Mouse (Mus musculus) gonadal fat pad, adult 2 months (tissue): Measurements from ENCODE around the gene St3gal3. TPM values are rescaled to one million over a fixed set of nuclear protein-coding genes. Genes with fewer than 3 reads are reported as not detected.

Experiments
- DNase-seq: peaks from one replicate; pipeline ENCODE4 v3.0.0-alpha.2; 2012; ENCODE audit warnings: low read depth
- polyA plus RNA-seq: library from polyadenylated mRNA; depleted of rRNA; stranded (reverse); fragments of >200 nt; gene quantifications from 2 replicates; pipeline ENCODE4 v1.2.3, GENCODE M21; 2012

Gene St3gal3
- polyA plus RNA-seq, 1 experiment, result 59.3 TPM

DNA sequence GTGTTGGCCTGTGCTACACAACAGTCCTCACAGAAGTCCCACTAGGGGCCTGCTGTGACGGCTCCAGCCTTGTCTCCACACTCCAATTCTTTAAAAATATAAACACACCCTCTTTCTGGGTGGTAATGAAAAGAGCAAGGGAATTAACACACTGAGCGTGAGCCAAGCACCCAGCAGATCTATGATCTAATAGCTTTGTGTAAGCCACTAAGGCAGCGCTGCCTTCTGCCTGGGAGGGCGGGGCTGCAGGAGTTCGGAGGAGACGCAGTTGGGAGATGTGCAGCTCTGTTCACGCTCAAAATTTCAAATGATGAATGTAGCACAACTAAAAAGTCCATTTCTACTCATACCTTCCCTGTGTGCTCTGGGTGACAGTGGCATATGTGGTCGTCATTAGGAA is 115.1 kb downstream of the St3gal3 start:
- no peak for DNase-seq

DNA sequence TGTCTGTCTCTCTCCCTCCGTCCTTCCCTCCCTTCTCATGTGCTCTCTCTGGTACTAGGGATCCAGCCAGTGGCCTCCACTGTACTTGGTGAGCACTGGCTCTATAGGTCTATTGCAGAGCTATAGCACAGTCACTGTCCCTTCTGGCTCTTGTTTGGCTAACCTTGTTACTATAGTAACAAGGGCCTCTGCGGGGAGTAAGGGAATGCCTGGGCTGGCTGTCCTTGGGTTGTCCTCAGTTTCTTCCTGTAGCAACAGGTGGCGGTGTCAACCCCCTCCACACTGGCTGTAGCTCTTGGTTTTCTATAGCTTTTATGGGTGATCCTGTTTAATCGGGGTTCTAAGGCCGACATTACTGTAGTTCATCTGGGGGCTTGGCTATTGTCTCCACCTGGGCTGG is 115.5 kb downstream of the St3gal3 start:
- no peak for DNase-seq

DNA sequence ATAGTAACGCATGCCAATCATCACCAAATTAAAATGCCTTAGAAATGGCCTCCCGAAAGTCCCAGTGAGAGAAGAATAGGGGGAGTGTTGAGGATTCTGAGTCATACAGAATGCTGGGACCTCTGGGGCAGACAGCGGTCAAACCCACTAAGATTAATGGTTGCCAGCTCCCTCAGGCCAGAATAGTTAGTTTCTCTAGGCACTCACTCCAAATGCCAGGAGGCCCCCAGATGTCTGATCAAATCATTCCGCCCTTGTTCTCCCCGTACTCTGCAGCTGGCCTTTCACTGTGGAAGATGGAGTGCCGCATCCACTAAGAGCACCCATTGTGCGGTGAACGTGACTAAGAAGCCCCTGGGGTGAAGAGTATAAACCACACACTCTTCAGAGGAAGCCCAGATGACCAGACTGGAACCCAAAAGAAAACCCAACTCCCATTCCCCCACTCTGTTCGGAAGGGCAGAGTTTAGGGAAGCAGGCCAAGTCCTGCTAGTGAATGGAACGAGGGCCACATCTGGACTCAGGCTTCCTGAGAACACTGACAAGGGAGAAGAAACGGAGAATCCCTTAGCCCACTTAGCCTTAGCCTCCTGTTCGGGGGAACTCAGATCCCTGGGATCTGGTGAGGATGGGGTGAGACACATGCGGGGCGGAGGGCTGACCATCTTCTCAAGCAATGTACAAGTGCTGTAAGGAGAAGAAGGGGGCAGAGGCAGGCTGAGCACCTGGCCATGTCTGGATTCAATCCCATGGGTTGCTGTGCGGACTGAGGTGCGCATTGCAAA is 117.5 kb downstream of the St3gal3 start:
- DNase-seq, result no peak

DNA sequence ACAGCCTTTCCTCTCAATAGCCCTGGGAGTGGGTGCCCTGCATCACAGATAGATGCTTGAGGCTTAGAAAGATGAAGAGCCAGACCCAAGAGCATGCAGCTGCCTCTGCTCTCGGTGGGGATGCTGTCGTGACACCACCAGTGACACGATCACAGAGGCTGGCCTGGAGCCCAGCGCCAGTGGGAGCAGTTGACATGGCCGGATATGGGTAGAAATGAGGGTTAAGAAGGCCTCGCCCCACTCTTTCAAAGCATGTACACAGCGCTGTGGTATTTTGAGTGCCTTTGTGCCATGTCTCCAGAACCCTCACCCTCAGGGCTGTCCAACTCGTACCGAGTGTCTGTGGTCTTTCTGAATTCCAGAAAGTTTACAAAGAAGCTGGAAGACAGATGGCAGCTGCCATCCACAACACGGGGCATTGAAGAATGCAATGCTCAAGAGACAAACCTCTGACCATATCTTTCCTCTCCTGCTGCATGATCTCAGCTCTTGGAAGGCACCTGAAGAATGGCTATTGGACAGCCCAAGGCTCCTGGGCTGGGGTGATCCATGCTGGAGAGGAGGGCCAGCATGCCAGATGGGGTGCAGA is 118.3 kb downstream of the St3gal3 start:
- DNase-seq, result no peak

DNA sequence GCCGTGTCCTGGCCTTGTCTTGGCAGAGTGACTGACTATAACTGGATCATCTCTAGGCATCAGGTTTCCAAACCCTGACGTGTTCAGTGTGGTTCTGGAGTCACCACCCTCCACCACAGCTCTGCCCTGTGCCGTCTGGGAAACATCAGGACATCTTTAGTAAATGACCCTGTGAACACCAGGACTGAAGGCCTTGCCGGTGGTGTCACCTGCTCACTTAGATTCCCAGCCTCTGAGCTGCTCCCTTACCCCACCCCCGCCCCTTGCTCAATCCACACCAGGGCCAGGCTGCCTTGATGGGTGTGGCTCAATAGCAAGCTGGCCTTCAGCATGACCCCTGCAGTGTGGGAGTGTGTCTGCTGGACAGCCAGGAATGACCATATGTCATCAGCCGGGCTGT is 119.1 kb downstream of the St3gal3 start:
- DNase-seq, result no peak

DNA sequence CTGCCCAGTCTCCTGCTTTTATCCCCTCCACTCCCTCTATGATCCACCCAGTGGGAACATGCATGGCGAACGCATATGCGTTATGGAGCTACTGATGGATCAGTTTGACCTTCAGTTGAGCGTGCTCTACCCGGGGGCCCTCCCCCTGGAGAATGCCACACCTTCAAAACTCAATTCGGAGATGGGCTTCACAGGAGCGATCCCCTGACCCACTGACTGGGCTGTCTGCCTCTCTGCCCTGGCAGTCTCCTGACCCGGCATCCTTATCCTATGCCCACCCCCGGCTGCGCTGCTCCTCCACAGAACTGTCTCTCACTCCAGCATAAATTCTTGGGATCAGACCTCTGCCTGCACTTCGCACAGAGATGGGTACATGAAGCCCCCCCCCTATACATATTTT is 119.6 kb downstream of the St3gal3 start:
- no peak for DNase-seq

DNA sequence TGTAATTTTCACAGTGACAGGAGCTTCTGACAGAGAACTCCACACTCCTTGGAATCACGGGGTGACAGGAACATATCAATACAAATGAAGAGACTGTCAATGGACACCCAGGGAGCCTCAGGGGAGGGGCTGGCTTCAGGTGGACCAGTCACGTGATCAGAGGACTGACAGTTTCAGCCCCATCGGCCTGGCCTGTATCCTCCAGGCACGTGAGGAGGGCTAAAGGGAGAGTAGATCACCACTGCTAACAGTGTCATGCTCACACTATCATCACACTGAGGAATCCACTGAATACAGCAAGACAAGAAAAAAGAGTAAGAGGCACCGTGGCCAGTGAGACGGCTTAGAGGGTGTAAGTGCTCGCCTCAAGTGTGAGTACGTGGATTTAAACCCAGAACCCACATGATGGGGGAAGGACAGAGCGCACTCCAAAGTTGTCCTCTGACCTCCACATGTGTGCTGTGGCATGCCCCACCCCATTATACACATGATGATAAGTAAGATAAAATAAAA is 124.0 kb downstream of the St3gal3 start:
- no peak for DNase-seq

DNA sequence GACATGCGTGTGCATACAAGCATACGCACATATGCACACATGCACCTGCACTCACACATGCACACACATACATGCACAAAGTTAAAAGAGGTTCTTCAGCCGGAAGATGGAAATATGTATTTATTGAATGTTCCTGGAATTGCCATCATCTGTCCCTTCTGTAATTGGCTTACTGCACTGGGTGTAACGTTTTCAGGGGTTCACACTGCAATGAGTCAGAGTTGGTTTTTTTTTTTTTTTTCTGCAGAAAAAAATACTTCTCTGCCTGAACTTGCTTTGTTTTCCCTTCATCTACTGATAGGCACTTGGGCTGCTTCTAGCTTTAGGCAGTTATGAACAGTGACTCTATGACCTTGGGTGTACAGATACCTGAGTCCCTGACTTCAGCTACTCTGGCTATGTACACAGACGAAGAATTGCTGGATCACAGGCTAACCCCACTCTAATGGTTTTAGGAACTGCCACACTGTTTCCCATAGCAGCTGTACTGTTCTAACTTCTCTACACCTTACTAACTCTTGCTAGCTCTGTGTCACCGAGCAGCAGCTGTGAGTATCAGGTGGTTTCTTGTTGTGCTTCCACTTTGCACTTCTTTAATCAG is 126.2 kb downstream of the St3gal3 start:
- DNase-seq, result no peak

DNA sequence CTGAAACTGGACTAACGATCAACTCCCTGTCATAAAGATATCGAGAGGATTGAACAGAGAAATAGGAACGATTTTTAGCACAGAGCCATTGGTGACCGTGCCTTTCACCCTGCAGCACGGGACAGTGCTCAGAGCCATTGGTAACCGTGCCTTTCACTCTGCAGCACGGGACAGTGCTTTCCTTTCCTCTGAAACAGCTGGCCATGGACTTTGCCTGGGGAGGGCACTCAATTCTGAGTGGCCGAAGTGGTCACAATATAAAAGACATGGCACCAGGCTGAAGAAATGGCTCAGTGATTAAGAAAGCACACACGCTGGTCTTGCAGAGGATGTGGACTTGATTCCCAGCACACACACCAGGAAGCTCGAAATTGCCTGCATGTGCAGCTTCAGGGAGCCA is 133.4 kb downstream of the St3gal3 start:
- DNase-seq, result no peak

DNA sequence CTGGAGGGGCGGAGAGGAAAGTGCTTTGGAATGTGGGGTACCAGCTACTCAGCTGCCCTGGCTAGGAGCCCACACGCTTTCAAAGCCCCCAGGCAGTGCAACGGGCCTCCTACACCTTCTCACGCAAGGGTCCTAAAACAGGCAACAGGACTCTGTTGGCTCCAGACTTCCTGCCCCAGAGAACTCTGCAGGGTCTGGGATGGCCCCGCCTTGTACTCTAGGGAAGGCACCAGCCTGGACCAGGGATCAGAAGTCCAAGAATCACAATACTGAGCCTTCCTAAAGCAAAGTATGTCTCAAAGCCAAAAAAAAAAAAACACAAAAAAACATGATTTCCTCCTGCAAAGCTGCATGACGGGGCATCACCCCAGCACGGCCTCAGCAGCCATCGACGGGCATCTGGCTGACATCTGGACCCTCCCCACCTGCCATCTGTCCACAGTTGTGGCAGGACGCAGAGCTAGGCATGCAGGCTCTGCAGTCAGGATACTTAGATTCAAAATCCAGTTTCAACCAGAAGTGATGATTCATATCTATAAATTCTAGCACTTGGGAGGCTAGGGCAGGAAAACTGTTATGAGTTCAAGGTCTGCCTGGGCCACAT is 134.0 kb downstream of the St3gal3 start:
- DNase-seq, result no peak

DNA sequence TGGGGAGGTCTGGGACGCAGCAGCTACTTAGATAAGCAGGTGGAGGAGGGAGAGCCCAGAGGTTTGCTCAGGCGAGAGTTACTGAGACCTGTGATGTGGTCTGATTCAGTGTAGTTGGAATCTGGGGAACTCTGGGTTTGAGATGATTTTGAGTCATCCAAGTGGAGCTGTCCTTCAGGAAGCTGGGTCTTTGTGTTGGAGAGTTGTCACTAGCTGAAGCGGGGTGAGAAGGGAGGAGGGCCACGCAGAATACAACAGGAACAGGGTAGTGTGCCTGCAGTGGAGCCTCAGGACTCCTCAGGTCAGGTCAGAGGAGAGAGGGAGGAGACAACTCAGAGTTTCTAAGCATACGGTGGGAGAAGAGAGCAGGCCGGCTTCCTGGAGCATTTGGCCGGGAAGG is 134.8 kb downstream of the St3gal3 start:
- DNase-seq, result no peak

DNA sequence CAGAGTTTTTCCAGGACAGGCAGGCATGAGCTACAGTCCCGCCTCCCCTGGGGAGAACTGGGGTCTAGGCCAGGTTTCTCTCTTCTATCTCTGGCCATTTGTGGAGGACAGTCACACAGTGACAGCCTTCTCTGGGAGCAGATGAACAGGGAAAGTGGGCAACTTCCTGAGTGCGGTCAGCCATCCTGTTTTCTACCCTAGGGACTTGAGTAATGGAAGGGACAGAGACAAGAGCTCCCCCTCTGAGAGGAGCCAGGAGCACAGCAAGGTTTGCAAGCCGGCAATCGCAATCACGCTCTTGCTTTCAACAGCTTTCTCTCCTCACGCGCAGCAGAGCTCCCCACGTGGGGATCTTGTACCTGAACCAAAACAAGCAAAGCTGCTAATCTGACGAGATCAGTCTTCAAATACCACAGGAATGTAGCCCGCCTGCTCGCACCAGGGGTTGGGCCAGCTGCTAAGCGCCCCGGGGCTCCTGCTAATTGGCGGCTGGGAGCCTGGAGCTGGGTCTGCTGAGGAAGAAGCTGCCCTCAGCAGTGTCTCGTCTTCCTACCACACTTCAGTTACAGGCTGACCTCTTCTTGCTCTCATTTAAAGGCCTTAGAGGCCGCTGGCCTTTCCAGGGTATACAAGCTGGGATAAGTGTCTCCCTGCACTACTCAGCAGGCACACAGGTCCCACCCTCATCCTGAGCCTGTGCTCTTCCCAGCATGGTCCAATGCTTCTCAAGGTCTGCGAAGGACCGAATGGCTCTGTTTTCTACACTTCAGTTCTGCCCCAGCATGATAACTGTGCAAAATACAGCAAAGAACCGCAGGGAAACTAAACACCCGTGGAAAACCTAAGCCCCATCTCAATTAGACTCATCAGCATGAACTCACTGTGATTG is 137.1 kb downstream of the St3gal3 start:
- peak; percentile 64 for DNase-seq

DNA sequence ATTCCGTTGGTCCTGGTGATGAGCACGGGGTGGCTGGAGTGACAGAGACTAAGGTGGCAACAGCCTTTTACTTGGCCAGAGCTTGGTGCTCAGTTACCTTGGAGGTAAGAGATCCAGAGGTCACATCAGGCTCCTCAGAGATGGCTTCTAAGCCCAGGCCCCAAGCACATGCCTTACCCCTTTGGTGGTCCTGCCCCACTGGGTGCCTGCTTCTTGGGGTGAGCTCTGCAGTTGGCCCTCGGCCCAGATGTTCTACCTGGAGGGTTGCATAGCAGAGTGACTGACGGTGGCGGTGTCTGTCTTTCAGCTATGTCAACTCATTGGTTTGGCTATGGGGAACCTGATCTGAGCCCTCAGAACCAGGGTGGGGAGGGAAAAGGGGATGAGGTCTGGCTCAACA is 138.0 kb downstream of the St3gal3 start:
- DNase-seq, result no peak

DNA sequence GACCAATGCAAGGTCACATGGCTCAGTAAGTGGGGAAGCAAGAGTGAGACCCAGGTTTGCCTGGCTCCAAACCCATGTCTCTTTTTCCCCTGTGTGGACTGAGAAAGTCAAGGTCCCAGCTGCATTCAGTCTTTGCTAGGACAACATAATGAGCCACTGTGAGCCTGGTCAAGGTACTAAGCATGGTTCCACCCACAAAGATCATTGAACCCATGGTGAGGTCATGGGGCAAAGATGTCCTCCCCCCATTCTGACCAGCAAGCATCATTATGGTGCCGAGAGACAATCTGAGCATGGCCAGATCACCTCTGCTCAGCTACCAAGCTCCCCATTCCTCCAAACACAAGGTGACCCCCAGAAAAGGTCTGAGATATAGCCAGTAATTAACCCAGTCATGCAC is 139.3 kb downstream of the St3gal3 start:
- no peak for DNase-seq

DNA sequence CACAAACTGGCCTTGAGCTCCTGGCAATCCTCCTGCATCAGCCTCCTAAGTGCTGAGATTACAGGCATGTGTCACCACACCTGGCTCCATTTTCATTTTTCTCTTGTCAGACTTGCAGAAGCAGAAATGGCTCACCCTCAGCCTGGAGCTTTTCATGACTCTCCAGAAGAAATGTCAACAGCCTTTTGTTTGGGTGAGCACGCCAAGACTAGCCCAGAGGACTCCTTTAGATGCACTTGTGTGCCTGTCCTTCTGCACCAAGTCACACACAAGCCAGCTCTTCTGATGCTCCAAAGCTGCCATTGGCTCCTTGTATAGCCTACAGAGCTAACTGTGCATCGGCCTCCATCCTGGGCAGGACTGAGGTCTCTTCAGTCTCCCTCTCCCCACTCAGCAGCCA is 141.3 kb downstream of the St3gal3 start:
- DNase-seq, result peak; percentile 37

DNA sequence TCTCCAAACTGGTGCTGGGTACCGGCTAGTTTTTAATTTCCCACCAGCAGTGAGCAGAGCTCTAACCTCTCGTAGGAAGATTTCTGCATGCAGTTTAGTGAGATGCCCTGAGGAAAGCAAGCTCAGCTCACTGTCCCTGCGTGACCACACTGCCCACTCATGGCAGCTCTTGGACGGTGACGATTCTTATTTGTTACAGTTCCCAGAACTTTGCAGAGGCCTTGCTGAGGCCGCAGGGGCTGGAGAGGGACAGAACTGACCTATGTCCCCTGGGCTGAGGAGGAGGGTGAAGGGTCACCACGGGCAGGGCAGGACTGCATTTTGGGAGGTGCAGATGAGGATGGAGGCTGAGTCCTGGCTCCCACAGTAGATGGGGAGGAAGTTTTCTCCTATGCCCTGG is 141.8 kb downstream of the St3gal3 start:
- DNase-seq, result no peak

DNA sequence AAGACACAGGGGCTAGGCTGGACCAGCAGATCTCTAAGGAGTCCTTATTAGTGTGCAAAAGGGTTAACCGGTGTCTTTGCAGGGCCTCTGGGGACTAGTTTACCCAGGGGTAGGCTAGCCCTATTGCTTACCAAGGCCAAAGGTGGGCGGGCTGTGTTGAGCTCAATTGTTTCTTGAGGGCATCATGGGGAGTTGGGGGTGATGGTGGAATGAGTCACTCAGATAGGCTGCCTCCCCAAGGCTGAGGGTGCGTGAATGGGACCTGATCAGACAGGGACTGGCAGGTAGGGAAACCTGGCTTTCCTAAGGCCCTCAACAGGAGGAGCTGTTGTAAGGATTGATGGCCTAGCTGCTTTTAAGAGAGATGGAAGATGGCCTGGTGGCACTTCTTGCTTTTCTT is 142.7 kb downstream of the St3gal3 start:
- no peak for DNase-seq

DNA sequence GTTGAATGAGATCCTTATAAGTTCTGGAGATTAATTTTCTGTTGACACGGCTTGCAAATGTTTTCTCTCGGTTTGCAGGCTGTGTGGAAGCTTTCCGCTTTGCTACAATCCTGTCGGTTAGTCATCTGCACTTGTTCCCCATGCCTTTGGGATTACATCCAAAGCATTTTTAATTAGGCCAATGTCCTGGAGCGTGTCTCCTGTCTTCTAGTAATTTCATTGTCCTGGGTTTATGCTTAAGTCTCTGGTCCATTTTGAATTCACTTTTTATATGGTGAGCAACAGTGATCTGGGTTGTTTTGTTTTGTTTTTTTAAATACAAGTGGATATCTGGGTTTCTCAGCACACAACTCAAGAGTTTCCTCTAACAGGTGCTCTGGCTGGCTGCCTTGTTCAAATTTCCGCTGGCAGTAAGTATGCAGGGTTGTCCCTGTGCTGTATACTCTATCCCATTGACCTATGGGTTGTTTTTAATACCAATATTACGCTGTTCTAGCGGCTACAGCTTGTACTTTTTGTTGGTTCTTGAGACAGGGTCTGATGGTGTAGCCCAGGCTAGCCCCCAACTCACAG is 143.6 kb downstream of the St3gal3 start:
- DNase-seq, result no peak

DNA sequence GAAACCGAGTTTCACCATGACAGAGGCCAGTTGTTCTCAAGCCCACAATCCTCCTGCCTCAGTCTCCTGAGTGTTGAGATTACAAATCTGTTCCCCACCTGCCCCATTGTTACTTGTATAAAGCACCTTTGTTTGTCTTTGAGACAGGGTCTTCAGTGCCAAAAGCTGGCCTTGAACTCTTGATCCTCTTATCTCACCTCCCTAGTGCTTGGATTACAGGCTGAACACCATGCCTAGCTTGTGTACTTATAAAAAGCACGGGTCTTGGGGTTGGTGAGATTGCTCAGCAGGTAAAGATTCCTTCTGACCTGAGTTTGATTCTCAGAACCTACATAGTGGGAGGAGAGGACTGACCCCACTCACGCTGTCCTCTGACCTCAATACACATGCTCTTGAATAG is 144.1 kb downstream of the St3gal3 start:
- no peak for DNase-seq

DNA sequence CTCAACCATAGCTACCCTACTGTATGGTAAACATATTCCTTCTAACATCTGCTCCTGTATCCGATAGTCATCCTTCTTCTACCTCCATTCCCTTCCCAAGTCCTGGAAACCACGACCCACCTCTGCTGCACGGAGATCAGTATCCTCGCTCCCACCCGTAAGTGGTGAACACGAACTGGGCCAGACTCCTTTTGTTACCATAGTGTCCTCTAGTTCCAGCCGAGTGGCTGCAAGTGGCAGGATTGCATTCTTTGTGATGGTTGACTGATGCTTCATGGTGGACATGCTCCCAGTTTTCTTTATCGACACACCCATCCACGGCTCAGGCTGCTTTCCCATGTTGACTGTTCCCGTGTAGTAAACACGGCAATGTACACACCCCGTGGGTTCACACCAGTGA is 144.9 kb downstream of the St3gal3 start:
- no peak for DNase-seq

DNA sequence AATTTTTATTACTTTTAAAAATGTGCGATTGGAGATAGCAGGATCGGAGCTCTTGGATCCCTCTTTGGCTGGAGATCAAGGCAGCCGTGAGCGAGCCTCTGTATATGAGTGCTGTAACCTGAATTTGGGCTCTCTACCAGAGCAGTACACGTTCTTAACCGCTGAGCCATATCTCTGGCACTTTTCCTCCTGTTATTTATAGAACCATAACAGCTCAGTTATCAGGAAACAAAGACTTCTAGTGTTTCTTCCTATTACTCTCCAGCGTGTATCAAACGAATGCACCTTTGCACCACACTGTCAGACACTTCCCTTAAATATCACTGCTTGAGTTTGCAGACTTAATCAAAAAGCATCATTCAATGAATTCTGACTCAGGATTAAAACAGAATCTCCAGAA is 147.9 kb downstream of the St3gal3 start:
- DNase-seq, result no peak
